Mouse (Mus musculus) gastrocnemius, adult 2 months (tissue): ENCODE measurements at regions not wholly inside any gene's neighbourhood (a gene's known extent, or its start where the extent isn't known, plus 50 kb on each side); places are given as distances from the start of the nearest gene placed in this dataset.

Experiments used
- DNase-seq: peaks from one replicate; pipeline ENCODE4 v3.0.0; 2022
- H3K27ac ChIP-seq: fragments of 200-600 bp; 2 replicates; pipeline ENCODE4 v1.8.1; 2022; ENCODE audit warnings: mild to moderate bottlenecking
- H3K4me3 ChIP-seq: fragments of 200-600 bp; 2 replicates; pipeline ENCODE4 v1.8.1; 2022; ENCODE audit warnings: mild to moderate bottlenecking, moderate library complexity
- CTCF ChIP-seq: fragments of 200-600 bp; IDR thresholded peaks from 2 replicates; pipeline ENCODE4 v1.8.1; 2022; ENCODE audit warnings: antibody characterized with exemption, mild to moderate bottlenecking, moderate library complexity
- intact Hi-C: fragments of 180-260 bp; cut with DNase I; formaldehyde crosslinking; loops from one replicate; pipeline ENCODE4 v1.15.1; 2025

DNA sequence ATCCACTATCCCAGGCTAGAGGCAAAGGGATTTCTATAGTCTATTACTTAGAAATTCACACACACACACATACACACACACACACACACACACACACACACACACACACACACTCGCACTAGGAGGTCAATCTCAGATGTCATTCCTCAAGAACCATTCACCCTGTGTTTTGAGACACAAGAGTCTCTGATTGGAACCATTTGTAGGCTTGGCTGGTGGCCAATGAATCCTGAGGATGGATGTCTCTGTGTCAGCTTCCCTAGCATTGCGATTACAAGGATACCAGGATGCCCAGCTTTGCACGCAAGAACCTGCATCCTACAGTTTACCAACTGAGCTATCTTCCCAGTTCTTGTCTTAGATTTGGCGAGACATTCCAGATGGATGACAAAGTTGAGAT, 186.5 kb downstream of the Lmo4 start:
- Histone ChIP-seq H3K4me3 (no peak overlapping the region), H3K27ac (no peak overlapping the region)
- intact Hi-C loops, result no loop called here
- no peak for TF ChIP-seq CTCF
- DNase-seq, result no peak

- TF ChIP-seq CTCF, result no peak
- Histone ChIP-seq H3K4me3 (no peak overlapping the region), H3K27ac (no peak overlapping the region)
- no peak for DNase-seq
- intact Hi-C loops, result no loop called here
Measured at GRCm38 (mm10) chr3:144015236-144015635, 189.8 kb downstream of the Lmo4 start.

DNA sequence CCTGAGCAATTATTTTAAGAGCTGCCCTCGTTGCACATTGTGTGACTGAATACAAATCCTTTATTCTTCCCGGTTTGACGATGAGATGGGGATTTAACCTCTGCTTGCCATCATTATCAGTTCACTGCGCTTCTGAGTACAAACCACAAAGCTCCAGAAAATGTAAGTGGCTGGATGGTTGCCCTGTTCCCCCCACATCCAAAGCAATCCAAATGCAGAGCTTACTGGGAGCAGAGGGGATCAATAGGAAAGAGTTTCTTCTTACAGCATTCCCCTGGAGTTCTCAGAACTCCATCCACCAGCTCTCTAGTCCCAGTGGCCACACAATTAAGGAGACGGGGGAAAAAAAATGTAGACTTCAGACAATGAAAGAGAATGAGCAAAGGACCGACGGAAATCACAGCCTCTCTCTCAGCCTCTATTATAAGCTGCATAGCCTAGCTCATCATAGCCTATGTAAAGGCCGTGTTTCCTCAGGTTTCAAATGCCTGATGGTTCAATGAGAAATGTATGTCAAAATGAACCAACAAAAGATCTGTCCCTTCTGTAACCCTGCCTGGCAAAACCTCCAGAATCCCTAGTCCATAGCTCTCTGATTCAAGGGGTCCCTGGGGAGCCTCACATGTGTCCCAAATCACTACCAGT, 191.4 kb downstream of the Lmo4 start:
- no peak for TF ChIP-seq CTCF
- DNase-seq, result no peak
- no peak overlapping the region for H3K4me3 ChIP-seq
- no peak overlapping the region for H3K27ac ChIP-seq
- intact Hi-C loops, result no loop called here

DNA sequence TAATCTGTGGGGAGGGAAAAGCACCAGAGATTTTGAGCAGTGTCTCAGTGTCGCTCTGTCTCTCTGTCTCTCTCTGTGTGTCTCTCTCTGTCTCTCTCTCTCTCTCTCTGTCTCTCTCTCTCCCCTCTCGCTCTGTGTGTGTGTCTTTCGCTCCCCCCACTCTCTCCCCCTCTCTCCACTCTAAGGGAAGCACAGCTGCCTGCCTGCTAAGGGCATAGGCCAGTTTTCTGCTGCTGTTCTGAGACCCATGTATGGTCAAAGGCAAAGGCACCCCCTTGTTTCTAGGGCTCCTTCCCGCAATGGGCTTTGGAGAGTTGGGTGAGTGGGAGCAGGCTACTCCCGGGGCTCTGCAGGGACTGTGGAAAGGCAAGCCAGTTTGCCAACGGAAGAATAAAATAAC, 192.2 kb downstream of the Lmo4 start:
- no peak overlapping the region for H3K4me3 ChIP-seq
- DNase-seq, result no peak
- intact Hi-C loops, result no loop called here
- H3K27ac ChIP-seq, result no peak overlapping the region
- TF ChIP-seq CTCF, result no peak

- DNase-seq, result no peak
- Histone ChIP-seq H3K27ac (no peak overlapping the region), H3K4me3 (no peak overlapping the region)
- intact Hi-C loops, result no loop called here
- no peak for TF ChIP-seq CTCF
Measured at GRCm38 (mm10) chr3:144012173-144012572, 192.8 kb downstream of the Lmo4 start.

DNA sequence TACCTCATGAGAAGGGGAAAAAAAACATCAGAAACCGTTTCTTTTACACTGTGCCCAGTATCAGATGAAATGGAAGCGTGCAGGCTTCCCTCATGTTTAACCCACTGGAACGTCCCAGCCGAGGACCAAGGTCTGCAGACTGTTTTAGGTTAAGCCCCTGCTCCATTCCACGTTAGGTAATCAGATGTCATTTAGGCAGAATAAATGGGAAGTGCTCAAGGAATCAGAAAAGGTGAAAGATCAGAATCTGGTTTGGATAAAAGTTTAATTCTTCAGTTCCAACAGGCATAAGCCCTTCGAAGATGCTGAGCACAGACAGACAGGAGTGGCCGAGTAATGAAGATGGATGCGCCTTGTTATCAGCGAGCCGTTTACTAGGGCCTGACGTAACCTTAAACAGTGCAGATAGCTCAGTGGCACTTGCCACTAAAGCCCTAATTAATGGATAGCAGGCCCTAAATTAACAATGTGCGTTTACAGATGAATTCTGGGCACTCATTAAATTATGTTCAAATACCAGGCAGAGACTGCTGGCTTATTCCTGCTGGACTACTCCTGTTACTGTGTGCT, 193.5 kb downstream of the Lmo4 start:
- Histone ChIP-seq H3K27ac (no peak overlapping the region), H3K4me3 (no peak overlapping the region)
- DNase-seq, result no peak
- intact Hi-C loops, result no loop called here
- TF ChIP-seq CTCF, result no peak

DNA sequence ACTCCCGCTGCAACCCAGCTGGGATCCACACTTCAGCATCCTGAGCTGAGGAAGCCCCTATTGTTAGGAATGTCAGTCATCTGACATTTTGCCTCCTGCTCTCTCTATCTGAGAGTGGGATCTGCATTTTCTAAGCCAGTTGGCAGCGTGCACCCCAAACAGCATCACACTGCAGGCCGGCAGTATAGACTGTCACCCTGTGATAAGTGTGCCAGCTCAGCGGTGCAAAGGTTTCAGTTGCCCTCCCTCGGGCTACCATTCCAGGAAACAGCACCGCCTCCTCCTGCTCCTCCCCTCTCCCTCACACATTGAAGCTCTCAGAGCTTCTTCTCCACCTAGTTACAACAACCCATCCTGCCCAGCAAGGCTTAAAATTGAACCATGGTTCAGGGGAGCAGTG, 194.5 kb downstream of the Lmo4 start:
- Histone ChIP-seq H3K27ac (no peak overlapping the region), H3K4me3 (no peak overlapping the region)
- no peak for TF ChIP-seq CTCF
- DNase-seq, result no peak
- intact Hi-C loops, result no loop called here

DNA sequence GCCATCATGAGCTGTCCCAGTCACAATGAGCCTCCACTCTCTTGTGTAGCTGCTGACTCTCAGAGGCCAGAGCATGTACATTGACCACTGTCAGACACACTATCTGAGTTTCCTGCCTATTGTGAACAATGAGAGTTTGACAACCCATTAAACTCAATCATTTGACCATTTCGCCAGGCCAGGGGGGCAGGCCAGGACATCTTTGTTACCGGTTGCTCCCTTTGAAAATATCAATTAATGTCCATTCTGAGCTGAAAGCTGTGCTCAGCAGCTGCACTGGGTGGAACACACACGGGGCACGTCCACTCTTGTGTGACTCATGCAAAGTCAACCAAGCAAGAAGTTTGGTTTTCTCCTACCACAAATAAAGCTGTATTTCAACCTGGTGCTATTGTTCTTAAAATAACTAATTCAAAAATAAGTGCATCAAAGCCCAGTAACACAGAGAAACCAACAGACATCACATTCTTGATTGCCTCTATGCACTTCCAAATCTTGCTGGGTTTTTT, 197.9 kb downstream of the Lmo4 start:
- DNase-seq, result no peak
- Histone ChIP-seq H3K4me3 (no peak overlapping the region), H3K27ac (no peak overlapping the region)
- intact Hi-C loops, result no loop called here
- TF ChIP-seq CTCF, result no peak

DNA sequence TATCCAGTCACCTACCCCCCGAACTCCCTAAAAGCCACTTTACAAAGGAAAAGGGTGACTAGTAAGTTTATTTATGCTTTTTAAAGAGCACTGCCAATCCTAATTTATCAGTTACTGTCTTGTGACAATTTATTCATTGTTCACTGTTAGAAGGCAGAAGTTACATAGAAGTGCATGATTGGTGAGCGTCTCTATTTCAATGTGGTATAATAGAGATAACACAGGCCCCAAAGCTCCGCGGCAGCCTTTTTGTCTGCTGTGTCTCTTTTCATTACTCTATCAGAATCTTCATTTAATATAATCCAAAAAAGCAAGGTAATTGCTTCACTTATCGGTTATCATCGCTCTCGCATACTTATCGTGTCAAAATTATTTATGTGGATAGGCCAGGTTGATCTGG, 207.1 kb downstream of the Lmo4 start:
- no peak for TF ChIP-seq CTCF
- no peak for DNase-seq
- H3K4me3 ChIP-seq, result no peak overlapping the region
- intact Hi-C loops, result no loop called here
- no peak overlapping the region for H3K27ac ChIP-seq

GRCm38 (mm10) chr3:143995045-143995444, 210.0 kb downstream of the Lmo4 start:
- no peak for TF ChIP-seq CTCF
- no peak overlapping the region for H3K4me3 ChIP-seq
- no peak overlapping the region for H3K27ac ChIP-seq
- intact Hi-C loops, result no loop called here
- DNase-seq, result no peak

DNA sequence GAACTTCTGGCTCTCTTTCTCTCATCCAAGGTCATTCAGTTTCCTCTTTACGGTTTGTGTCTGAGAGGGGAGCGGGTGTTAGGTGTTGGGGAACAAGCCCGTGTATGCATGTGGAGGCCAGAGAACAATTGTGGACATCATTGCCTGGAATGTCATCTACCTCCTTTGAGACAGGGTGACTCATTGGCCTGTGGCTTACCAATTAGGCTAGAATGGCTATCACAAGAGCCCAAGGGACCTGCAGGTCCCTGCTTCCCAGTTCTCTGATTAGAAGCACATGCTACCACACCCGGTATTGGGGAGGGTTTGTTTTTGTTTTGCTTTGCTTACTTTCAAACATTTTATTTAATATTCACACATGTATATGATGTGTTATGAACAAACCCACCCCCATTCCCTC, 216.0 kb downstream of the Lmo4 start:
- H3K27ac ChIP-seq, result no peak overlapping the region
- TF ChIP-seq CTCF, result no peak
- no peak overlapping the region for H3K4me3 ChIP-seq
- DNase-seq, result no peak
- intact Hi-C loops, result no loop called here

DNA sequence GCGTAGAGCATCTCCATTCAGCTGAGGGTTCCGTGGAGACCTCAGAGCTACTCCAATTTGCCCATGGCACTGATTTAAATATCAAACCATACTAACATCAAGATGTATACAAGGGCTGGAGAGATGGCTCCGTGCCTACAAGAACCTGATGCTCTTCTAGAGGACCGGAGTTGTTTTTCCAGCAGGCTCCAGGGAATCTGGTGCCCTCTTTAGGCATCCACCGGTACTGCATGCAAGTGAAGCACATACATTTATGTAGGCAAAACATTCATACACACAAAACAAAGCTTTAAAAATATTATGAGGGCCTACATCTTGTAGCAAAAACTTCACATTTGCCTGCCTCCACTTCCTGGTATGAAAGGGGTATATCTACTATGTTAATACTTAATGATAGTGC, 217.0 kb downstream of the Lmo4 start:
- H3K27ac ChIP-seq, result no peak overlapping the region
- TF ChIP-seq CTCF, result peak; percentile 25; the same call in 1 of the 2 replicates
- intact Hi-C loops, result no loop called here
- no peak overlapping the region for H3K4me3 ChIP-seq
- no peak for DNase-seq

- no peak overlapping the region for H3K4me3 ChIP-seq
- intact Hi-C loops, result no loop called here
- DNase-seq, result no peak
- H3K27ac ChIP-seq, result no peak overlapping the region
- no peak for TF ChIP-seq CTCF
Measured at GRCm38 (mm10) chr3:143986798-143987197, 218.2 kb downstream of the Lmo4 start.

GRCm38 (mm10) chr3:143986200-143986506, 218.9 kb downstream of the Lmo4 start:
- intact Hi-C loops, result no loop called here
- no peak for TF ChIP-seq CTCF
- no peak for DNase-seq
- H3K27ac ChIP-seq, result no peak overlapping the region
- no peak overlapping the region for H3K4me3 ChIP-seq
